Mouse (Mus musculus): ENCODE data around the gene Tenm3. TPM values are rescaled to one million over a fixed set of nuclear protein-coding genes. Genes with fewer than 3 reads are reported as not detected.
A peak's percentile ranks its signal among the peaks of the same experiment; 100 is the strongest.

The Tenm3 gene
- polyA plus RNA-seq, 1 experiment from 2014 or later: 65.3 TPM

GRCm38 (mm10) chr8:48232927-48233326 lies 610.8 kb downstream of the Tenm3 start:
- H3K4me1 ChIP-seq: no peaks in the 10 kb centered on the region
- no peak overlapping the region for H3K4me3 ChIP-seq
- ATAC-seq (ENCODE audit: insufficient number of reproducible peaks, insufficient read depth, low FRiP score, low TSS enrichment): no peak
- no peak overlapping the region for H3K9ac ChIP-seq
- H3K36me3 ChIP-seq: peaks cover 73% of the 10 kb centered on the region
- no peaks in the 10 kb centered on the region for H3K27me3 ChIP-seq
- H3K4me2 ChIP-seq (replicated peaks): no peak overlapping the region
- 88% methylated on average over 7 of the region's 7 CpGs for WGBS
- H3K27ac ChIP-seq: no peak overlapping the region
- H3K9me3 ChIP-seq: no peaks in the 10 kb centered on the region

GRCm38 (mm10) chr8:48231882-48232281 lies 611.9 kb downstream of the Tenm3 start:
- Histone ChIP-seq H3K36me3 (peaks cover 70% of the 10 kb centered on the region), H3K4me1 (no peaks in the 10 kb centered on the region), H3K9ac (no peak overlapping the region), H3K4me2 (replicated peaks) (no peak overlapping the region), H3K4me3 (no peak overlapping the region), H3K27ac (no peak overlapping the region), H3K9me3 (no peaks in the 10 kb centered on the region), H3K27me3 (no peaks in the 10 kb centered on the region)
- no peak for ATAC-seq (ENCODE audit: insufficient number of reproducible peaks, insufficient read depth, low FRiP score, low TSS enrichment)
- WGBS: 80% methylated on average over 9 of the region's 9 CpGs

GRCm38 (mm10) chr8:48231389-48231788 lies 612.4 kb downstream of the Tenm3 start:
- Histone ChIP-seq H3K4me2 (replicated peaks) (no peak overlapping the region), H3K36me3 (peaks cover 67% of the 10 kb centered on the region), H3K27ac (no peak overlapping the region), H3K9me3 (no peaks in the 10 kb centered on the region), H3K4me1 (no peaks in the 10 kb centered on the region), H3K4me3 (no peak overlapping the region), H3K9ac (no peak overlapping the region), H3K27me3 (no peaks in the 10 kb centered on the region)
- WGBS: 71% methylated on average over 9 of the region's 9 CpGs
- ATAC-seq (ENCODE audit: insufficient number of reproducible peaks, insufficient read depth, low FRiP score, low TSS enrichment): no peak

- H3K4me1 ChIP-seq: no peaks in the 10 kb centered on the region
- H3K27ac ChIP-seq: no peak overlapping the region
- 95% methylated on average over 35 of the region's 35 CpGs for WGBS
- H3K9me3 ChIP-seq: no peaks in the 10 kb centered on the region
- H3K27me3 ChIP-seq: no peaks in the 10 kb centered on the region
- H3K4me2 ChIP-seq (replicated peaks): no peak overlapping the region
- ATAC-seq (ENCODE audit: insufficient number of reproducible peaks, insufficient read depth, low FRiP score, low TSS enrichment): 0 out of 2 replicates have a peak, but pooled peaks have one; percentile 25
- peaks cover 42% of the 10 kb centered on the region for H3K36me3 ChIP-seq
- H3K9ac ChIP-seq: no peak overlapping the region
- no peak overlapping the region for H3K4me3 ChIP-seq
Observed at GRCm38 (mm10) chr8:48228676-48229075, 615.1 kb downstream of the Tenm3 start.

- Histone ChIP-seq H3K4me3 (no peak overlapping the region), H3K36me3 (peaks cover 27% of the 10 kb centered on the region), H3K9me3 (no peaks in the 10 kb centered on the region), H3K9ac (no peak overlapping the region), H3K4me1 (peaks cover 3% of the 10 kb centered on the region; the same call in 1 of the 2 replicates), H3K27me3 (peaks cover 7% of the 10 kb centered on the region; the same call in 1 of the 2 replicates), H3K27ac (no peak overlapping the region), H3K4me2 (replicated peaks) (no peak overlapping the region)
- WGBS: 46% methylated on average over 11 of the region's 11 CpGs
- ATAC-seq (ENCODE audit: insufficient number of reproducible peaks, insufficient read depth, low FRiP score, low TSS enrichment): no peak
Observed at GRCm38 (mm10) chr8:48224753-48225152, 619.0 kb downstream of the Tenm3 start.

- WGBS: 13% methylated on average over 11 of the region's 11 CpGs
- Histone ChIP-seq H3K9me3 (no peaks in the 10 kb centered on the region), H3K27me3 (peaks cover 7% of the 10 kb centered on the region; the same call in 1 of the 2 replicates), H3K4me1 (peaks cover 3% of the 10 kb centered on the region; the same call in 1 of the 2 replicates), H3K4me3 (peak overlapping the region; percentile 22; the same call in 1 of the 2 replicates), H3K36me3 (0 out of 2 replicates have a peak, but pooled peaks cover 6% of the 10 kb centered on the region), H3K9ac (peak overlapping the region; percentile 42; the same call in 1 of the 2 replicates), H3K4me2 (replicated peaks) (peak overlapping the region; percentile 51), H3K27ac (no peak overlapping the region)
- 0 out of 2 replicates have a peak, but pooled peaks have one; percentile 56 for ATAC-seq (ENCODE audit: insufficient number of reproducible peaks, insufficient read depth, low FRiP score, low TSS enrichment)
Observed at GRCm38 (mm10) chr8:48222429-48222769, 621.4 kb downstream of the Tenm3 start.

GRCm38 (mm10) chr8:48221724-48222428 lies 621.9 kb downstream of the Tenm3 start:
- no peak overlapping the region for H3K27ac ChIP-seq
- 0 out of 2 replicates have a peak, but pooled peaks have one; percentile 14 for ATAC-seq (ENCODE audit: insufficient number of reproducible peaks, insufficient read depth, low FRiP score, low TSS enrichment)
- 16% methylated on average over 16 of the region's 16 CpGs for WGBS

GRCm38 (mm10) chr8:48221304-48221703 lies 622.4 kb downstream of the Tenm3 start:
- no peak overlapping the region for H3K27ac ChIP-seq
- H3K9me3 ChIP-seq: no peaks in the 10 kb centered on the region
- H3K9ac ChIP-seq: no peak overlapping the region
- peaks cover 3% of the 10 kb centered on the region; the same call in 1 of the 2 replicates for H3K4me1 ChIP-seq
- H3K27me3 ChIP-seq: peaks cover 7% of the 10 kb centered on the region; the same call in 1 of the 2 replicates
- WGBS: 81% methylated on average over 11 of the region's 11 CpGs
- H3K4me2 ChIP-seq (replicated peaks): no peak overlapping the region
- no peaks in the 10 kb centered on the region for H3K36me3 ChIP-seq
- ATAC-seq (ENCODE audit: insufficient number of reproducible peaks, insufficient read depth, low FRiP score, low TSS enrichment): no peak
- no peak overlapping the region for H3K4me3 ChIP-seq

More at GRCm38 (mm10) chr8:48221724-48222428, 621.9 kb downstream of the Tenm3 start:
- peak overlapping the region; percentile 42; the same call in 1 of the 2 replicates for H3K9ac ChIP-seq
- peak overlapping the region; percentile 22; the same call in 1 of the 2 replicates for H3K4me3 ChIP-seq
- peaks cover 3% of the 10 kb centered on the region; the same call in 1 of the 2 replicates for H3K4me1 ChIP-seq
- H3K4me2 ChIP-seq (replicated peaks): peak overlapping the region; percentile 51
- H3K27me3 ChIP-seq: peaks cover 7% of the 10 kb centered on the region; the same call in 1 of the 2 replicates
- no peaks in the 10 kb centered on the region for H3K9me3 ChIP-seq
- H3K36me3 ChIP-seq: 0 out of 2 replicates have a peak, but pooled peaks cover 2% of the 10 kb centered on the region

GRCm38 (mm10) chr8:48220529-48221181 lies 623.1 kb downstream of the Tenm3 start:
- peaks cover 3% of the 10 kb centered on the region; the same call in 1 of the 2 replicates for H3K4me1 ChIP-seq
- H3K4me2 ChIP-seq (replicated peaks): no peak overlapping the region
- no peak overlapping the region for H3K27ac ChIP-seq
- no peak overlapping the region for H3K9ac ChIP-seq
- no peak overlapping the region for H3K4me3 ChIP-seq
- ATAC-seq (ENCODE audit: insufficient number of reproducible peaks, insufficient read depth, low FRiP score, low TSS enrichment): no peak
- no peaks in the 10 kb centered on the region for H3K9me3 ChIP-seq
- no peaks in the 10 kb centered on the region for H3K36me3 ChIP-seq
- 71% methylated on average over 25 of the region's 25 CpGs for WGBS
- peaks cover 7% of the 10 kb centered on the region; the same call in 1 of the 2 replicates for H3K27me3 ChIP-seq

GRCm38 (mm10) chr8:48215071-48215501 lies 628.7 kb downstream of the Tenm3 start:
- ATAC-seq (ENCODE audit: insufficient number of reproducible peaks, insufficient read depth, low FRiP score, low TSS enrichment): no peak
- Histone ChIP-seq H3K4me2 (replicated peaks) (no peak overlapping the region), H3K36me3 (no peaks in the 10 kb centered on the region), H3K4me3 (no peak overlapping the region), H3K9me3 (no peaks in the 10 kb centered on the region), H3K27me3 (no peaks in the 10 kb centered on the region), H3K9ac (no peak overlapping the region), H3K27ac (no peak overlapping the region), H3K4me1 (0 out of 2 replicates have a peak, but pooled peaks cover 6% of the 10 kb centered on the region)
- WGBS: 23% methylated on average over 9 of the region's 9 CpGs

- no peaks in the 10 kb centered on the region for H3K36me3 ChIP-seq
- no peaks in the 10 kb centered on the region for H3K27me3 ChIP-seq
- ATAC-seq (ENCODE audit: insufficient number of reproducible peaks, insufficient read depth, low FRiP score, low TSS enrichment): no peak
- H3K4me1 ChIP-seq: 0 out of 2 replicates have a peak, but pooled peaks cover 6% of the 10 kb centered on the region
- H3K9ac ChIP-seq: no peak overlapping the region
- 60% methylated on average over 6 of the region's 6 CpGs for WGBS
- no peak overlapping the region for H3K4me3 ChIP-seq
- no peak overlapping the region for H3K4me2 ChIP-seq (replicated peaks)
- no peaks in the 10 kb centered on the region for H3K9me3 ChIP-seq
- H3K27ac ChIP-seq: no peak overlapping the region
Observed at GRCm38 (mm10) chr8:48214386-48214785, 629.4 kb downstream of the Tenm3 start.
